Mouse (Mus musculus): ENCODE results near the gene Hist1h2ah. TPM values are rescaled to one million over a fixed set of nuclear protein-coding genes. Genes with fewer than 3 reads are reported as not detected.
A peak's percentile ranks its signal among the peaks of the same experiment; 100 is the strongest.
"Not testable (repeated sequence)": the region's sequence is repeated elsewhere in the genome, so short reads cannot be mapped to it uniquely, and the experiment has no call there.

Hist1h2ah gene
- total and polyA plus RNA-seq, 2 experiments from 2014 or later: 6.9 to 62.6 TPM

DNA sequence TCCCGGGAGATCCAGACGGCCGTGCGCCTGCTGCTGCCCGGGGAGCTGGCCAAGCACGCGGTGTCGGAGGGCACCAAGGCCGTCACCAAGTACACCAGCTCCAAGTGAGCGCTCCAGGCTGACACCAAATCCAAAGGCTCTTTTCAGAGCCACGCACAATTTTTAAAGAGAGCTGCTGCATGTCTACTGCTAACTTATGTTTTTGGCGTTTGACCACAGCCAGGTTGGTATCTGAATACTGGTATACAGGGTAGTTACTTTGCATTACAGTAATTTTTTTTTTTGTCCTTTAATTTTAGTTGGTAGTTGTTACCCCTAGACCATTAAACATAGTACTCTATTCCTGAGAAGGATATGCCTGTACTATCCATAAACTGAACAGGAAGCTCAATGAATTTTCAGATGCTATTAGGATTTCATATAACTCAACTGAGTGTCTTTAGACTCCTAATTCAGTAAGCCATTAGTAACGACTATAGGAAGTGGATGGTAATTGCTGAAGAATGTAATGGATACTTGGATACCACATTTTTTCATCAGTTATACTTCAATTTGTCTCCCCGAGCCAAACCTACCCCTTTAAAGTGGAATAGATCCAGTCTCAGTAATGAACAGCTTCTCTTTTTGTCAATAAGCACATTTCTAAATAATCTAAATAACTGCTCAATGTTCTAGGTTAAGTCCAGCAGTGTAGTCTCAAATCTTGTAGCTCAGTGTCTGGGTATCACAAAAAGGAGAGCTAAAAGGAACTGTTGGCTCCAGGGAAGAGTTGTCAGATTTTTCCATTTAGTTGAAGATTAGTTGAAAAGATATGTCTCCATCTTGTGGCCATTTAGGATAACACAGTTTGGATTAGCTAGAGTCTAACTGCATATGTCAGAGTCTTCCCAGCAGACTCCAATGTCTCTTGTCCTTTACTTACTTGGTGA is 8.4 kb upstream of the Hist1h2ah start:
- TF ChIP-seq CTCF (IDR thresholded peaks at IDR 0.05): peak; percentile 79
- peak; percentile 32 for ATAC-seq (ENCODE audit: low FRiP score)
- peak overlapping the region; percentile 38 for H3K4me3 ChIP-seq (ENCODE audit: low read depth, low read length)
- H3K27me3 ChIP-seq (ENCODE audit: insufficient read depth, low read length): no peaks in the 10 kb centered on the region
- no peaks in the 10 kb centered on the region for H3K36me3 ChIP-seq (ENCODE audit: insufficient read depth, low read length)
- peaks cover 7% of the 10 kb centered on the region; the same call in 1 of the 2 replicates for H3K4me1 ChIP-seq (ENCODE audit: insufficient read depth, low read length)
- peak; percentile 86 for DNase-seq (ENCODE audit: low spot score)
- H3K9ac ChIP-seq (replicated peaks; ENCODE audit: low read length, poor library complexity, severe bottlenecking): no peak overlapping the region
- H3K9me3 ChIP-seq (ENCODE audit: low read length): no peaks in the 10 kb centered on the region
- under 1% methylated on average over 9 of the region's 14 CpGs for WGBS
- peak overlapping the region; percentile 44 for H3K4me2 ChIP-seq (ENCODE audit: low read depth, low read length, poor library complexity, severe bottlenecking)
- H3K27ac ChIP-seq (ENCODE audit: low read depth, low read length): no peak overlapping the region

DNA sequence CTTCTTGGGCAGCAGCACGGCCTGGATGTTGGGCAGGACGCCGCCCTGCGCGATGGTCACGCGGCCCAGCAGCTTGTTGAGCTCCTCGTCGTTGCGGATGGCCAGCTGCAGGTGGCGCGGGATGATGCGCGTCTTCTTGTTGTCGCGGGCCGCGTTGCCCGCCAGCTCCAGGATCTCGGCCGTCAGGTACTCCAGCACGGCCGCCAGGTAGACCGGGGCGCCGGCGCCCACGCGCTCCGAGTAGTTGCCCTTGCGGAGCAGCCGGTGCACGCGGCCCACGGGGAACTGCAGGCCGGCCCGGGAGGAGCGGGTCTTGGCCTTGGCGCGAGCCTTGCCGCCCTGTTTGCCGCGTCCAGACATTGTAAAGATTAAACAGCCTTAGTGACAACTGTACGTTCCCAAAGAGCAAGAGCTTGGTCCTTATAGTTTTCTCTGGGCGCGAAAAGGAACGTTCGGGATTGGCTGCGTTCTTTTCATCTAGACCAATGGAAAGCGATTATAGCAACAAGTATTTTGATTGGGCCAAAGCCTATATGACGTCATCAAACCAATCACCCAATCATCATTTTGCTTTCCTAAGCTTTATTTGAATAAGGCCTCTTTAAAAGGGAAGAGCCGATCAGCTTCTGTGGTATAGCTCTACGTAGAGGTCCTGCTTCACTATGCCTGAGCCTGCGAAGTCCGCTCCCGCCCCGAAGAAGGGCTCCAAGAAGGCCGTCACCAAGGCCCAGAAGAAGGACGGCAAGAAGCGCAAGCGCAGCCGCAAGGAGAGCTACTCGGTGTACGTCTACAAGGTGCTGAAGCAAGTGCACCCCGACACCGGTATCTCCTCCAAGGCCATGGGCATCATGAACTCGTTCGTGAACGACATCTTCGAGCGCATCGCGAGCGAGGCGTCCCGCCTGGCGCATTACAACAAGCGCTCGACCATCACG is 7.5 kb upstream of the Hist1h2ah start, which contains the start of the genes Hist1h2ag and Hist1h2bj:
TSS of gene Hist1h2ag (minus strand) at position 377 of the 935 bp plus-strand sequence.
TSS of gene Hist1h2bj (plus strand) at position 647 of the 935 bp plus-strand sequence.
- peak; percentile 100 for DNase-seq (ENCODE audit: low spot score)
- H3K36me3 ChIP-seq (ENCODE audit: insufficient read depth, low read length); H3K27me3 ChIP-seq (ENCODE audit: insufficient read depth, low read length); H3K4me1 ChIP-seq (ENCODE audit: insufficient read depth, low read length); H3K27ac ChIP-seq (ENCODE audit: low read depth, low read length); H3K9ac ChIP-seq (replicated peaks; ENCODE audit: low read length, poor library complexity, severe bottlenecking); H3K9me3 ChIP-seq (ENCODE audit: low read length): not testable (repeated sequence)
- peak; percentile 92 for ATAC-seq (ENCODE audit: low FRiP score)
- H3K4me2 ChIP-seq (ENCODE audit: low read depth, low read length, poor library complexity, severe bottlenecking): peak within 1 kb of the TSS; percentile 59
- H3K4me3 ChIP-seq (ENCODE audit: low read depth, low read length): peak within 1 kb of the TSS; percentile 38
- WGBS: under 1% methylated on average over 36 of the region's 80 CpGs

DNA sequence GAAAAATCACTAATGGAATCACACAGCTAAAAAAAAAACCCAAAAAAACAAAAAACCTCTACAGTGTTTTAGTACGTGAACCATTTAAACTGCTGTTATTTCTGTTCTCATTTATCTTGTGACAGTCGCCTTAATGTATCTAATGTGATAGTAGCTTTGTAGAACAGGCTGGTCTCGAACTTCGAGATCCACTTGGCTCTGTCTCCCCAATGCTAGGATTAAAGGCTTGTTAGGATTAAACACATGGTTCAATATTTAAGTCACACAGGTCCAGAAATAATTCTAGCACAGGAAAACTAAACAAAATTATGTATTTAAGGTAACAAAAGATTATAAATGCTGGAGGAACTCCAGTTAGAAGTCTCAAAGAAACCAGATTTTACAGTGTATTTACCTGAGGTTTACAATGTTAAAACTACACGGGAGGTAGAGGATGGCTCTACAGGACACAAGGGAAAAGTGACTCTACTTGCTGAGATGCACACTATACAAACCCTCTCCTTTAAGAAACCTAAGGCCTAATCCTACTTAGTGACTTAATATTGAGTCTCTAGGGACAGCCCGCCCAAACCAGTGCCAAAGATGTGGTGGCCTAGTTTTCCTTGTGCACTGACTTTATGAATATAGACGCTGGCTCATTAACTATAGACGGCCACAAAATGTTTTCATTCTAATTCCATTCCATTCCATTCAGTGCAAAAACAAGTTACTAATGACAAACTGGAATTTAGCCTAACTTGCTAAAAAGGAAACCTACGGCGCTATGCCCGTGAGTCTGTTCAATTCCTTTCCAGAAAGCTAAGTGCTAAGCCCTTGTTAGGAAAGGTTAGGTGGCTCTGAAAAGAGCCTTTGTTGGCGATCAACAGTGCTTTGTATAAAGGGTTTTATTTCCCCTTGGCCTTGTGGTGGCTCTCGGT is 6.5 kb upstream of the Hist1h2ah start:
- H3K27ac ChIP-seq (ENCODE audit: low read depth, low read length): no peak overlapping the region
- no peaks in the 10 kb centered on the region for H3K36me3 ChIP-seq (ENCODE audit: insufficient read depth, low read length)
- 2% methylated on average over 13 of the region's 13 CpGs for WGBS
- peak overlapping the region; percentile 36 for H3K4me3 ChIP-seq (ENCODE audit: low read depth, low read length)
- H3K4me1 ChIP-seq (ENCODE audit: insufficient read depth, low read length): peaks cover 7% of the 10 kb centered on the region; the same call in 1 of the 2 replicates
- no peak for DNase-seq (ENCODE audit: low spot score)
- no peaks in the 10 kb centered on the region for H3K27me3 ChIP-seq (ENCODE audit: insufficient read depth, low read length)
- no peak overlapping the region for H3K9ac ChIP-seq (replicated peaks; ENCODE audit: low read length, poor library complexity, severe bottlenecking)
- no peak for TF ChIP-seq CTCF (IDR thresholded peaks at IDR 0.05)
- no peaks in the 10 kb centered on the region for H3K9me3 ChIP-seq (ENCODE audit: low read length)
- H3K4me2 ChIP-seq (ENCODE audit: low read depth, low read length, poor library complexity, severe bottlenecking): peak overlapping the region; percentile 59
- ATAC-seq (ENCODE audit: low FRiP score): no peak

DNA sequence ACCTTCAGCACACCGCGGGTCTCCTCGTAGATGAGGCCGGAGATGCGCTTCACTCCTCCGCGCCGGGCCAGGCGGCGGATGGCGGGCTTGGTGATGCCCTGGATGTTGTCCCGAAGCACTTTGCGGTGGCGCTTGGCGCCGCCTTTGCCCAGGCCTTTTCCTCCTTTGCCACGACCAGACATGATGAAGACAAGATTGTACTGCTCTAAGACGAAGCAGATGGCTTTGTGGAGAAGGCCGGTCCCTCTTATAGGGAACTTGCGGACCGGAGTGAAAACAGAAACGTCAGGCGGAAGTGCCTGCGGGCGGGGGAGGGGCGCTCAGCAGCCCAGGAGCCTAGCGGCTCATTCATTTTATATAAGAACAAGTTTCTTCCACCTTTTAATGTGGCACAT is 5.8 kb upstream of the Hist1h2ah start, which contains the start of gene Hist1h4i:
TSS of gene Hist1h4i (minus strand) at position 221 of the 395 bp plus-strand sequence.
- DNase-seq (ENCODE audit: low spot score) (peak; percentile 96), ATAC-seq (ENCODE audit: low FRiP score) (peak; percentile 52)
- Histone ChIP-seq H3K4me3 (ENCODE audit: low read depth, low read length) (peak within 1 kb of the TSS; percentile 36), H3K4me2 (ENCODE audit: low read depth, low read length, poor library complexity, severe bottlenecking) (peak within 1 kb of the TSS; percentile 59), H3K4me1 (ENCODE audit: insufficient read depth, low read length) (peaks cover 13% of the 10 kb centered on the region), H3K27ac (ENCODE audit: low read depth, low read length) (0 out of 2 replicates have a peak within 1 kb of the TSS, but pooled peaks have one; percentile 47)
- H3K36me3 ChIP-seq (ENCODE audit: insufficient read depth, low read length); H3K9ac ChIP-seq (replicated peaks; ENCODE audit: low read length, poor library complexity, severe bottlenecking); H3K27me3 ChIP-seq (ENCODE audit: insufficient read depth, low read length); H3K9me3 ChIP-seq (ENCODE audit: low read length): not testable (repeated sequence)
- WGBS: under 1% methylated on average over 21 of the region's 27 CpGs

Data from midbrain, postnatal 0 days (tissue).